24 mouse cellular contexts compared by ENCODE assay signal in the genomic region with DNA sequence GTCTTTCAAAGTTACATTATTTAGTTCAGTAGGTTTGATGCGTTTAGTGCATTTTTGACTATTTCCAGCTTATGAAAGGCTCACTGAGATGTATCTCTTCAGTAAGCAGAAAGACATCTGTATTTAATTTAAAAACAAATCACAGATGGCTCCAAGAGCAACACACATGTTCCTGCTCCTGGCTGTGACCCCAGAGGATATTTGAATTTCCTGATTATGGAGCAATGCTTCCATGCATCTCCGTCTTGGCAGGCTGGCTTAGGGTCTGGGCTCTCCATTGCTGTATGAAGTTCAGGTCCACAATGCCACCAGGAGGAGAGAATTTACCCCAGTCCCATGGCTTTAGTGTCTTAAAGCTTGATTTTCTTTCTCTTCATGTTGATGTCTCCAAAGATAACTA. TPM values are rescaled to one million over a fixed set of nuclear protein-coding genes. Genes with fewer than 3 reads are reported as not detected.
A peak's percentile ranks its signal among the peaks of the same experiment; 100 is the strongest.
DNase-seq lines count a peak whose midpoint lies in the region; ATAC-seq and TF ChIP-seq lines count a peak whose summit lies in the region.
"Had no signal": no experiment of that assay in that cellular context is flagged by ENCODE, and none has a peak within 500 bp of the region (broad histone marks: within the 10 kb centered on the region; RNA-seq: fewer than 3 reads in every experiment).

No protein-coding gene starts in this region.

- H3K27ac ChIP-seq in limb, embryonic 14.5 days (replicated peaks; ENCODE audit: low read depth, low read length) = no peak overlapping the region
- H3K27ac ChIP-seq in liver, postnatal 0 days (ENCODE audit: low read depth) = no peak overlapping the region
- H3K27ac ChIP-seq: gastrocnemius, adult 2 months; kidney, embryonic 15.5 days; liver, embryonic 13.5 days; lung, embryonic 15.5 days; macrophage; midbrain, embryonic 12.5 days; stomach, postnatal 0 days had no signal

- H3K4me1 ChIP-seq in limb, embryonic 14.5 days (ENCODE audit: control insufficient read depth, insufficient read depth, low read length) = peaks cover 16% of the 10 kb centered on the region
- no peaks in the 10 kb centered on the region for H3K4me1 ChIP-seq in liver, postnatal 0 days (ENCODE audit: insufficient read depth)
- H3K4me1 ChIP-seq: kidney, embryonic 15.5 days; liver, embryonic 13.5 days had no signal

- TF ChIP-seq CTCF in liver, postnatal 0 days (IDR thresholded peaks at IDR 0.05; ENCODE audit: low read depth) = no peak

- no peaks in the 10 kb centered on the region for H3K9me3 ChIP-seq in limb, embryonic 14.5 days (ENCODE audit: control insufficient read depth, low read length)
- H3K9me3 ChIP-seq in liver, postnatal 0 days (ENCODE audit: low read length) = no peaks in the 10 kb centered on the region
- H3K9me3 ChIP-seq: G1E; kidney, embryonic 15.5 days; liver, embryonic 13.5 days; lung, embryonic 15.5 days; midbrain, embryonic 12.5 days had no signal

- peak; percentile 60; the same call in 1 of the 2 replicates for ATAC-seq in limb, embryonic 14.5 days (ENCODE audit: low FRiP score, low read depth)
- no peak for ATAC-seq in liver, postnatal 0 days
- no peak for ATAC-seq in activated CD4-positive, CD25-positive, alpha-beta regulatory T cell, adult 4 months
- ATAC-seq: hindbrain, embryonic 16.5 days; intestine, embryonic 16.5 days had no signal

- 45% methylated on average over 2 of the region's 2 CpGs for WGBS in limb, embryonic 14.5 days
- WGBS in liver, postnatal 0 days (ENCODE audit: insufficient replicate concordance) = 62% methylated on average over 2 of the region's 2 CpGs

- H3K27me3 ChIP-seq in limb, embryonic 14.5 days (ENCODE audit: control insufficient read depth, insufficient read depth, low read length) = no peaks in the 10 kb centered on the region
- no peaks in the 10 kb centered on the region for H3K27me3 ChIP-seq in liver, postnatal 0 days (ENCODE audit: insufficient read depth, low read length)
- H3K27me3 ChIP-seq: kidney, embryonic 15.5 days; liver, embryonic 13.5 days; lung, embryonic 15.5 days; midbrain, embryonic 12.5 days had no signal

- no peak for TF ChIP-seq EP300 in liver, postnatal 0 days (IDR thresholded peaks at IDR 0.05; ENCODE audit: low read depth)

- no peaks in the 10 kb centered on the region for H3K36me3 ChIP-seq in limb, embryonic 14.5 days (ENCODE audit: control insufficient read depth, insufficient read depth, low read length)
- no peaks in the 10 kb centered on the region for H3K36me3 ChIP-seq in liver, postnatal 0 days (replicated peaks; ENCODE audit: insufficient read depth, low read length)
- H3K36me3 ChIP-seq: G1E; kidney, embryonic 15.5 days; liver, embryonic 13.5 days; lung, embryonic 15.5 days; midbrain, embryonic 12.5 days had no signal

- peak; percentile 14 for DNase-seq in embryo, embryonic 10 days (ENCODE audit: low spot score)
- DNase-seq in embryo, embryonic 9.5 days (ENCODE audit: extremely low spot score) = no peak
- DNase-seq in NIH3T3 (ENCODE audit: low read depth) = peak; percentile 79
- peak; percentile 11 for DNase-seq in embryo, embryonic 11.5 days (ENCODE audit: low read depth, low spot score)
- peak; percentile 72 for DNase-seq in limb, embryonic 14.5 days (ENCODE audit: low spot score)
- DNase-seq in liver, postnatal 0 days = no peak
- DNase-seq in right cerebral cortex, adult 2 months (ENCODE audit: low spot score in 2 of 2) = no peak
- DNase-seq: adrenal gland, adult 2 months; cerebellum, postnatal 10 days; gastrocnemius, adult 2 months; heart, adult 18-20 months; layer of hippocampus, postnatal 36 days; liver, embryonic 13.5 days; retina, postnatal 1 day; right cerebral cortex, postnatal 4 days had no signal

- H3K9ac ChIP-seq in limb, embryonic 14.5 days (ENCODE audit: low read depth, low read length, severe bottlenecking) = no peak overlapping the region
- H3K9ac ChIP-seq in liver, postnatal 0 days (replicated peaks) = no peak overlapping the region
- H3K9ac ChIP-seq: kidney, embryonic 15.5 days; liver, embryonic 13.5 days; lung, embryonic 15.5 days; midbrain, embryonic 12.5 days had no signal

- H3K4me2 ChIP-seq in limb, embryonic 14.5 days (replicated peaks; ENCODE audit: low read depth, low read length, severe bottlenecking) = no peak overlapping the region
- no peak overlapping the region for H3K4me2 ChIP-seq in liver, postnatal 0 days (ENCODE audit: low read depth, low read length)
- H3K4me2 ChIP-seq: kidney, embryonic 15.5 days; liver, embryonic 13.5 days; lung, embryonic 15.5 days; midbrain, embryonic 12.5 days had no signal

- no peak for TF ChIP-seq POLR2A in limb, embryonic 14.5 days (IDR thresholded peaks at IDR 0.05; ENCODE audit: borderline replicate concordance, extremely low read depth, insufficient read depth, insufficient read length)

- H3K4me3 ChIP-seq in limb, embryonic 14.5 days (replicated peaks; ENCODE audit: low read length) = no peak overlapping the region
- H3K4me3 ChIP-seq in liver, postnatal 0 days (ENCODE audit: low read depth, low read length) = no peak overlapping the region
- H3K4me3 ChIP-seq: gastrocnemius, adult 2 months; kidney, embryonic 15.5 days; liver, embryonic 13.5 days; lung, embryonic 15.5 days; midbrain, embryonic 12.5 days had no signal

RNA-seq across cellular contexts. Expression of gene Slc7a14, which starts 37.5 kb away (rescaled TPM):
- polyA plus RNA-seq in limb, embryonic 14.5 days (2012; rRNA removed) = 0.03 TPM in 1 of 2 replicates, not detected in the other
- polyA plus RNA-seq in limb, embryonic 14.5 days (2014; fragmentation: Nextera tagmentation; extraction: Ambion mirVana) = 0.04 TPM in 2 replicates
- polyA plus RNA-seq in liver, postnatal 0 days (2015; fragmentation: Nextera tagmentation; extraction: Ambion mirVana) = 0.05 TPM in 2 replicates
- under 1 TPM in 1 of 2 experiments, not detected in 1; 0.34 TPM for polyA plus RNA-seq in activated CD4-positive, CD25-positive, alpha-beta regulatory T cell, adult 4 months (2017; shearing (Covaris generic))
- polyA plus RNA-seq: G1E, macrophage had no signal

Comparison
In these comparisons a context has a peak if more than half of its experiments do, and no peak if none do; other contexts are left out.
1. DNase-seq: peak in embryo, embryonic 10 days (single experiment), NIH3T3 (single experiment), embryo, embryonic 11.5 days (single experiment) and limb, embryonic 14.5 days (single experiment); none in embryo, embryonic 9.5 days (single experiment), liver, postnatal 0 days (single experiment) and right cerebral cortex, adult 2 months (0 of 2).